18 mouse cellular contexts compared by ENCODE assay signal in genomic region chr6:21122119-21122518, GRCm38 (mm10).
"Had no signal": no experiment of that assay in that cellular context is flagged by ENCODE, and none has a peak within 500 bp of the region (broad histone marks: within the 10 kb centered on the region; RNA-seq: fewer than 3 reads in every experiment).

No protein-coding gene starts in this region.

- H3K9me3 ChIP-seq: liver, embryonic 15.5 days; lung, embryonic 15.5 days; megakaryocyte, embryonic 14.5 days; midbrain, embryonic 13.5 days; midbrain, embryonic 15.5 days; neural tube, embryonic 12.5 days; stomach, embryonic 15.5 days had no signal

- DNase-seq: liver, postnatal 0 days; lung, adult 2 months; lung, postnatal 14 days; lung, postnatal 36 days; right cerebral cortex, postnatal 14 days; thymus, adult 2 months; thymus, postnatal 25 days; thymus, postnatal 4 days had no signal

- H3K4me1 ChIP-seq: liver, embryonic 15.5 days; lung, embryonic 15.5 days; megakaryocyte, embryonic 14.5 days; midbrain, embryonic 15.5 days; neural tube, embryonic 12.5 days; stomach, embryonic 15.5 days had no signal

- H3K4me2 ChIP-seq: liver, embryonic 15.5 days; lung, embryonic 15.5 days; midbrain, embryonic 13.5 days; midbrain, embryonic 15.5 days; neural tube, embryonic 12.5 days; stomach, embryonic 15.5 days had no signal

- ATAC-seq: liver, postnatal 0 days; lung, postnatal 0 days; midbrain, embryonic 15.5 days had no signal

- H3K27ac ChIP-seq: liver, embryonic 15.5 days; lung, embryonic 15.5 days; macrophage; midbrain, embryonic 13.5 days; midbrain, embryonic 15.5 days; neural tube, embryonic 12.5 days; stomach, embryonic 15.5 days; stomach, postnatal 0 days had no signal

- H3K27me3 ChIP-seq: liver, embryonic 15.5 days; lung, embryonic 15.5 days; megakaryocyte, embryonic 14.5 days; midbrain, embryonic 13.5 days; midbrain, embryonic 15.5 days; neural tube, embryonic 12.5 days; stomach, embryonic 15.5 days had no signal

- H3K36me3 ChIP-seq: liver, embryonic 15.5 days; lung, embryonic 15.5 days; midbrain, embryonic 13.5 days; midbrain, embryonic 15.5 days; neural tube, embryonic 12.5 days; stomach, embryonic 15.5 days had no signal

- H3K4me3 ChIP-seq: liver, embryonic 15.5 days; lung, embryonic 15.5 days; megakaryocyte, embryonic 14.5 days; midbrain, embryonic 13.5 days; midbrain, embryonic 15.5 days; neural tube, embryonic 12.5 days; stomach, embryonic 15.5 days had no signal

- H3K9ac ChIP-seq: liver, embryonic 15.5 days; liver, postnatal 0 days; lung, embryonic 15.5 days; midbrain, embryonic 13.5 days; midbrain, embryonic 15.5 days; neural tube, embryonic 12.5 days; stomach, embryonic 15.5 days had no signal
